35 mouse cellular contexts compared by ENCODE assay signal in the genomic region with DNA sequence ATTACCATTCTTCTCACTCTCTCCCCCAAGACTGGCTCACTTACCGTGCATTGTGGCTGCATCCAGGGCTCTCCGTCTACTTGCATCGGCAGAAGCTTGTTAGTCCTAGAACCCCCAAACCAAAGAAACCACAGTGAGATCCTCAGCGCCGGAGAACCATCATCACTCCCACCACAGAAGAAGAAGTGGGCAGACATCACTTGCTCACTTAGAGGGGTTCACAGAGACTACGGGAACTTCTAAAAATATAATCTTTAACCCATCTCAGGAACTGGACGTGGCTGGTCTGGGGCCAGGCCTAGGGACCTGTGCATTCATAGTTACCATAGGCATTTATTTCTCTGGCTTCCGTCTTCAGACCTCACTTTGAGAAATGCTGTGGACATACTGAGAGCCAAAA.
"Had no signal": no experiment of that assay in that cellular context is flagged by ENCODE, and none has a peak within 500 bp of the region (broad histone marks: within the 10 kb centered on the region; RNA-seq: fewer than 3 reads in every experiment).

No protein-coding gene starts in this region.

- H3K9me3 ChIP-seq: heart, embryonic 10.5 days; heart, embryonic 15.5 days; hindbrain, embryonic 10.5 days; hindbrain, embryonic 12.5 days; hindbrain, embryonic 13.5 days; hindbrain, embryonic 15.5 days had no signal

- DNase-seq: heart, postnatal 10 days; heart, postnatal 14 days; heart, postnatal 36 days; heart, postnatal 4 days; kidney, adult 11 months; kidney, adult 18-20 months; kidney, adult 2 months; kidney, adult 8-10 months; kidney, adult 9 months; kidney, postnatal 10 days; kidney, postnatal 14 days; kidney, postnatal 25 days; kidney, postnatal 36 days; kidney, postnatal 4 days; layer of hippocampus, adult 9-11 months; layer of hippocampus, postnatal 36 days had no signal

- H3K4me2 ChIP-seq: heart, embryonic 11.5 days; heart, embryonic 12.5 days; heart, embryonic 13.5 days; heart, embryonic 15.5 days; hindbrain, embryonic 12.5 days; hindbrain, embryonic 13.5 days; hindbrain, embryonic 14.5 days; hindbrain, embryonic 15.5 days; kidney, embryonic 15.5 days had no signal

- H3K9ac ChIP-seq: heart, embryonic 12.5 days; heart, embryonic 13.5 days; heart, embryonic 15.5 days; hindbrain, embryonic 12.5 days; hindbrain, embryonic 13.5 days; hindbrain, embryonic 14.5 days; hindbrain, embryonic 15.5 days; kidney, embryonic 15.5 days had no signal

- H3K36me3 ChIP-seq: heart, embryonic 10.5 days; heart, embryonic 12.5 days; heart, embryonic 13.5 days; heart, embryonic 15.5 days; hindbrain, embryonic 10.5 days; hindbrain, embryonic 12.5 days; hindbrain, embryonic 13.5 days; hindbrain, embryonic 15.5 days; kidney, embryonic 15.5 days had no signal

- ATAC-seq: hindbrain, embryonic 16.5 days; hindbrain, postnatal 0 days; inflammation-experienced regulatory T-cells, adult 6 months; intestine, embryonic 16.5 days; intestine, postnatal 0 days had no signal

- H3K27ac ChIP-seq: heart, embryonic 10.5 days; heart, embryonic 13.5 days; heart, embryonic 15.5 days; hindbrain, embryonic 10.5 days; hindbrain, embryonic 12.5 days; hindbrain, embryonic 13.5 days; hindbrain, embryonic 14.5 days; hindbrain, embryonic 15.5 days; hindbrain, postnatal 0 days; kidney, embryonic 15.5 days; kidney, postnatal 0 days; layer of hippocampus, adult 2 months; left cerebral cortex, adult 2 months had no signal

- H3K4me1 ChIP-seq: hindbrain, embryonic 10.5 days; hindbrain, embryonic 12.5 days; hindbrain, embryonic 13.5 days; hindbrain, embryonic 15.5 days; kidney, embryonic 15.5 days had no signal

- H3K4me3 ChIP-seq: heart, embryonic 10.5 days; heart, embryonic 12.5 days; heart, embryonic 13.5 days; heart, embryonic 15.5 days; hindbrain, embryonic 10.5 days; hindbrain, embryonic 12.5 days; hindbrain, embryonic 13.5 days; hindbrain, embryonic 15.5 days; kidney, embryonic 15.5 days; layer of hippocampus, adult 2 months; left cerebral cortex, adult 2 months had no signal

- H3K27me3 ChIP-seq: heart, embryonic 12.5 days; heart, embryonic 13.5 days; heart, embryonic 15.5 days; hindbrain, embryonic 12.5 days; hindbrain, embryonic 13.5 days; hindbrain, embryonic 15.5 days; kidney, embryonic 15.5 days had no signal
